Mouse (Mus musculus) ES-E14 (cell line): ENCODE measurements around the gene Tex37.

Experiments used
- CHD2 ChIP-seq: IDR thresholded peaks from 2 replicates; pipeline ENCODE4 v1.6.1; 2014; ENCODE audit warnings: mild to moderate bottlenecking, low read depth, low read length, inconsistent platforms
- MAFK ChIP-seq: IDR thresholded peaks from 2 replicates; pipeline ENCODE4 v1.6.1; 2014; ENCODE audit warnings: mild to moderate bottlenecking, low read depth, low read length, inconsistent platforms; ENCODE audit not compliant: insufficient read depth
- ZC3H11A ChIP-seq: IDR thresholded peaks from 2 replicates; pipeline ENCODE4 v1.6.1; 2012; ENCODE audit warnings: low read depth, mild to moderate bottlenecking, inconsistent platforms, low read length, borderline replicate concordance

GRCm38 (mm10) chr6:70899594-70900003 is 19.1 kb downstream of the Tex37 start:
- no peak for TF ChIP-seq ZC3H11A
- no peak for TF ChIP-seq CHD2
- no peak for TF ChIP-seq MAFK
